Mouse (Mus musculus) heart, postnatal 0 days (tissue): ENCODE measurements around the gene Pdzph1. TPM values are rescaled to one million over a fixed set of nuclear protein-coding genes. Genes with fewer than 3 reads are reported as not detected.

Experiments
- ATAC-seq: fragments of 200-750 bp; cut with Nextera tagmentation; 2 replicates; pipeline ENCODE4 v1.8.0; 2017; ENCODE audit warnings: low read depth, moderate number of reproducible peaks, moderate library complexity; ENCODE audit not compliant: insufficient read depth
- DNase-seq: peaks from one replicate; pipeline ENCODE4 v3.0.0-alpha.2; 2016; ENCODE audit warnings: low spot score
- H3K27ac ChIP-seq: fragments of 300-500 bp; sonication (generic); 2 replicates; pipeline ENCODE4 v1.5.1; 2014; ENCODE audit warnings: low read depth, mild to moderate bottlenecking
- H3K27me3 ChIP-seq: fragments of 300-500 bp; sonication (generic); 2 replicates; pipeline ENCODE4 v1.6.1; 2014; ENCODE audit warnings: low read length, mixed read lengths; ENCODE audit not compliant: control insufficient read depth, insufficient read depth
- H3K36me3 ChIP-seq: fragments of 300-500 bp; sonication (generic); replicated peaks from 2 replicates; pipeline ENCODE4 v1.6.1; 2014; ENCODE audit warnings: low read length, mixed read lengths; ENCODE audit not compliant: control insufficient read depth, insufficient read depth
- H3K4me1 ChIP-seq: fragments of 300-500 bp; sonication (generic); 2 replicates; pipeline ENCODE4 v1.6.1; 2014; ENCODE audit warnings: antibody characterized with exemption; ENCODE audit not compliant: control insufficient read depth, insufficient read depth
- H3K4me2 ChIP-seq: fragments of 300-500 bp; sonication (generic); 2 replicates; pipeline ENCODE4 v1.6.1; 2014; ENCODE audit warnings: low read depth, mild to moderate bottlenecking, low read length, moderate library complexity
- H3K4me3 ChIP-seq: fragments of 300-500 bp; sonication (generic); 2 replicates; pipeline ENCODE4 v1.5.1; 2014; ENCODE audit warnings: low read depth, low read length
- H3K9ac ChIP-seq: fragments of 300-500 bp; sonication (generic); replicated peaks from 2 replicates; pipeline ENCODE4 v1.6.1; 2014; ENCODE audit warnings: low read depth, low read length, mixed read lengths
- H3K9me3 ChIP-seq: fragments of 300-500 bp; sonication (generic); replicated peaks from 2 replicates; pipeline ENCODE4 v1.6.1; 2016; ENCODE audit warnings: low read length; ENCODE audit not compliant: control insufficient read depth
- CTCF ChIP-seq: IDR thresholded peaks from 2 replicates; pipeline ENCODE4 v1.5.1; 2016; ENCODE audit warnings: antibody characterized with exemption, control low read depth, low read depth
- EP300 ChIP-seq: IDR thresholded peaks from 2 replicates; pipeline ENCODE4 v1.6.1; 2016; ENCODE audit warnings: antibody characterized with exemption, low read depth
- WGBS: fragments of 180-500 bp; shearing (Covaris S2); extraction: QIAGEN DNeasy Blood & Tissue Kit; methylation state at CpG from one replicate; pipeline ENCODE4 v1.1.7; 2014; 5-methylcytosine and 5-hydroxymethylcytosine counted together
- polyA plus RNA-seq: library from polyadenylated mRNA; unstranded; fragments of >200 nt; fragmentation: Nextera tagmentation; extraction: Ambion mirVana; gene quantifications from 2 replicates; pipeline ENCODE4 v1.2.1, GENCODE M21; 2015
- total RNA-seq: library from RNA; depleted of rRNA; stranded (reverse); fragments of >200 nt; gene quantifications from 2 replicates; pipeline ENCODE4 v1.2.3, GENCODE M21; 2014; ENCODE audit warnings: low replicate concordance

The Pdzph1 gene
- total and polyA plus RNA-seq, 2 experiments from 2014 or later, result not detected

- DNase-seq (no peak), ATAC-seq (no peak)
- Histone ChIP-seq H3K36me3 (no peaks in the 10 kb centered on the region), H3K4me3 (no peak overlapping the region), H3K9ac (no peak overlapping the region), H3K27me3 (no peaks in the 10 kb centered on the region), H3K4me1 (no peaks in the 10 kb centered on the region), H3K4me2 (no peak overlapping the region), H3K27ac (no peak overlapping the region), H3K9me3 (no peaks in the 10 kb centered on the region)
- WGBS, result 89% methylated on average over 4 of the region's 4 CpGs
- TF ChIP-seq CTCF, result no peak
- no peak for TF ChIP-seq EP300
Observed at GRCm38 (mm10) chr17:59018666-59019065, 27.5 kb upstream of the Pdzph1 start.

- under 1% methylated on average over 22 of the region's 22 CpGs for WGBS
- Histone ChIP-seq H3K27me3 (no peaks in the 10 kb centered on the region), H3K4me2 (peak within 1 kb of the TSS; percentile 93), H3K4me1 (0 out of 2 replicates have a peak, but pooled peaks cover 7% of the 10 kb centered on the region), H3K4me3 (peak within 1 kb of the TSS; percentile 73), H3K9ac (peak within 1 kb of the TSS; percentile 63), H3K9me3 (no peaks in the 10 kb centered on the region), H3K27ac (peak within 1 kb of the TSS; percentile 66), H3K36me3 (no peaks in the 10 kb centered on the region)
- TF ChIP-seq CTCF (0 out of 2 replicates have a peak, but pooled peaks have one; percentile 3), EP300 (no peak)
- DNase-seq (peak; percentile 43), ATAC-seq (peak; percentile 87)
Observed at GRCm38 (mm10) chr17:59013091-59013459, 21.9 kb upstream of the Pdzph1 start, which contains the start of gene Nudt12. TSS of gene Nudt12 (minus strand) at chr17:59013372.

- Histone ChIP-seq H3K9ac (peak overlapping the region; percentile 63), H3K27me3 (no peaks in the 10 kb centered on the region), H3K9me3 (no peaks in the 10 kb centered on the region), H3K4me1 (0 out of 2 replicates have a peak, but pooled peaks cover 7% of the 10 kb centered on the region), H3K4me2 (peak overlapping the region; percentile 93), H3K36me3 (no peaks in the 10 kb centered on the region), H3K4me3 (peak overlapping the region; percentile 73), H3K27ac (peak overlapping the region; percentile 66)
- DNase-seq (no peak), ATAC-seq (peak; percentile 62)
- TF ChIP-seq CTCF (no peak), EP300 (no peak)
- WGBS, result 11% methylated on average over 15 of the region's 15 CpGs
Observed at GRCm38 (mm10) chr17:59012421-59013090, 21.4 kb upstream of the Pdzph1 start.

GRCm38 (mm10) chr17:59011546-59012307 is 20.6 kb upstream of the Pdzph1 start:
- Histone ChIP-seq H3K9me3 (no peaks in the 10 kb centered on the region), H3K9ac (no peak overlapping the region), H3K4me2 (peak overlapping the region; percentile 93; the same call in 1 of the 2 replicates), H3K4me1 (0 out of 2 replicates have a peak, but pooled peaks cover 7% of the 10 kb centered on the region), H3K27ac (no peak overlapping the region), H3K27me3 (no peaks in the 10 kb centered on the region), H3K4me3 (no peak overlapping the region), H3K36me3 (no peaks in the 10 kb centered on the region)
- TF ChIP-seq EP300, result no peak
- no peak for TF ChIP-seq CTCF
- ATAC-seq (no peak), DNase-seq (no peak)
- WGBS, result 63% methylated on average over 13 of the region's 13 CpGs

GRCm38 (mm10) chr17:58973237-58973636 is 17.9 kb downstream of the Pdzph1 start:
- H3K4me1 ChIP-seq, result no peaks in the 10 kb centered on the region
- no peaks in the 10 kb centered on the region for H3K9me3 ChIP-seq
- DNase-seq (no peak), ATAC-seq (no peak)
- 52% methylated on average over 5 of the region's 5 CpGs for WGBS
- H3K27ac ChIP-seq, result no peak overlapping the region
- no peaks in the 10 kb centered on the region for H3K27me3 ChIP-seq
- H3K36me3 ChIP-seq, result no peaks in the 10 kb centered on the region
- no peak overlapping the region for H3K4me2 ChIP-seq
- H3K4me3 ChIP-seq, result no peak overlapping the region
- TF ChIP-seq CTCF (no peak), EP300 (no peak)
- no peak overlapping the region for H3K9ac ChIP-seq
